Mouse (Mus musculus): ENCODE measurements around the gene Sncg.
"Not testable (repeated sequence)": the region's sequence is repeated elsewhere in the genome, so short reads cannot be mapped to it uniquely, and the experiment has no call there.

The Sncg gene

GRCm38 (mm10) chr14:34370203-34370602, 4.4 kb downstream of the Sncg start:
- DNase-seq: no peak

GRCm38 (mm10) chr14:34365147-34365507, 9.5 kb downstream of the Sncg start:
- DNase-seq: no peak

- not testable (repeated sequence) for DNase-seq
Measured at GRCm38 (mm10) chr14:34364254-34365146, 10.1 kb downstream of the Sncg start.

GRCm38 (mm10) chr14:34363490-34364253, 10.9 kb downstream of the Sncg start:
- DNase-seq: peak; percentile 72

- peak; percentile 83 for DNase-seq
Measured at GRCm38 (mm10) chr14:34362726-34363445, 11.7 kb downstream of the Sncg start.

GRCm38 (mm10) chr14:34362135-34362534, 12.5 kb downstream of the Sncg start:
- DNase-seq: no peak

GRCm38 (mm10) chr14:34360251-34360650, 14.3 kb downstream of the Sncg start:
- DNase-seq: peak; percentile 48

- no peak for DNase-seq
Measured at GRCm38 (mm10) chr14:34359676-34360244, 14.8 kb downstream of the Sncg start.

- DNase-seq: peak; percentile 80
Measured at GRCm38 (mm10) chr14:34357671-34358455, 16.7 kb downstream of the Sncg start.

GRCm38 (mm10) chr14:34355301-34355700, 19.3 kb downstream of the Sncg start, which contains the start of gene Fam25c:
Gene Fam25c (minus strand): TSS chr14:34355433.
- DNase-seq: no peak

GRCm38 (mm10) chr14:34354456-34354855, 20.1 kb downstream of the Sncg start:
- no peak for DNase-seq

GRCm38 (mm10) chr14:34353326-34353725, 21.3 kb downstream of the Sncg start:
- no peak for DNase-seq

GRCm38 (mm10) chr14:34352523-34352922, 22.1 kb downstream of the Sncg start:
- DNase-seq: no peak

- no peak for DNase-seq
Measured at GRCm38 (mm10) chr14:34351660-34352059, 22.9 kb downstream of the Sncg start.

- no peak for DNase-seq
Measured at GRCm38 (mm10) chr14:34349007-34349406, 25.6 kb downstream of the Sncg start.

- DNase-seq: no peak
Measured at GRCm38 (mm10) chr14:34348301-34348700, 26.3 kb downstream of the Sncg start.

- no peak for DNase-seq
Measured at GRCm38 (mm10) chr14:34347084-34347483, 27.5 kb downstream of the Sncg start.

GRCm38 (mm10) chr14:34345771-34346566, 28.6 kb downstream of the Sncg start:
- DNase-seq: no peak

GRCm38 (mm10) chr14:34344361-34344760, 30.2 kb downstream of the Sncg start:
- no peak for DNase-seq

- DNase-seq: no peak
Measured at GRCm38 (mm10) chr14:34343078-34343477, 31.5 kb downstream of the Sncg start.

- no peak for DNase-seq
Measured at GRCm38 (mm10) chr14:34341993-34342392, 32.6 kb downstream of the Sncg start.

All from kidney, postnatal 14 days (tissue).